Mouse (Mus musculus) limb, embryonic 11.5 days (tissue): ENCODE results near the gene Cdkl3. TPM values are rescaled to one million over a fixed set of nuclear protein-coding genes. Genes with fewer than 3 reads are reported as not detected.

Experiments used
- ATAC-seq: fragments of 200-750 bp; cut with Nextera tagmentation; 2 replicates; pipeline ENCODE4 v1.8.0; 2017; ENCODE audit warnings: low read depth; ENCODE audit not compliant: insufficient number of reproducible peaks, low FRiP score, low TSS enrichment
- DNase-seq: peaks from one replicate; pipeline ENCODE4 v3.0.0-alpha.2; 2015; ENCODE audit warnings: low spot score
- H3K27ac ChIP-seq: fragments of 300-500 bp; sonication (generic); replicated peaks from 2 replicates; pipeline ENCODE4 v1.5.1; 2014; ENCODE audit warnings: low read depth, mild to moderate bottlenecking, low read length
- H3K27me3 ChIP-seq: fragments of 300-500 bp; sonication (generic); 2 replicates; pipeline ENCODE4 v1.6.1; 2014; ENCODE audit warnings: mild to moderate bottlenecking, low read length, mixed read lengths; ENCODE audit not compliant: control insufficient read depth, insufficient read depth
- H3K36me3 ChIP-seq: fragments of 300-500 bp; sonication (generic); 2 replicates; pipeline ENCODE4 v1.6.1; 2014; ENCODE audit warnings: mild to moderate bottlenecking, low read length, moderate library complexity, mixed read lengths; ENCODE audit not compliant: control insufficient read depth, insufficient read depth
- H3K4me1 ChIP-seq: fragments of 300-500 bp; sonication (generic); 2 replicates; pipeline ENCODE4 v1.6.1; 2014; ENCODE audit warnings: low read length, mixed read lengths; ENCODE audit not compliant: control insufficient read depth, insufficient read depth
- H3K4me2 ChIP-seq: fragments of 300-500 bp; sonication (generic); 2 replicates; pipeline ENCODE4 v1.6.1; 2014; ENCODE audit warnings: low read depth, mild to moderate bottlenecking, moderate library complexity; ENCODE audit not compliant: severe bottlenecking
- H3K4me3 ChIP-seq: fragments of 300-500 bp; sonication (generic); 2 replicates; pipeline ENCODE4 v1.5.1; 2014; ENCODE audit warnings: low read depth, low read length
- H3K9ac ChIP-seq: fragments of 300-500 bp; sonication (generic); 2 replicates; pipeline ENCODE4 v1.6.1; 2014; ENCODE audit warnings: mild to moderate bottlenecking, low read length
- H3K9me3 ChIP-seq: fragments of 300-500 bp; sonication (generic); 2 replicates; pipeline ENCODE4 v1.6.1; 2016; ENCODE audit warnings: low read length; ENCODE audit not compliant: control insufficient read depth
- WGBS: fragments of 180-500 bp; shearing (Covaris S2); extraction: QIAGEN DNeasy Blood & Tissue Kit; methylation state at CpG from one replicate; pipeline ENCODE4 v1.1.7; 2014; 5-methylcytosine and 5-hydroxymethylcytosine counted together
- polyA plus RNA-seq: library from polyadenylated mRNA; unstranded; fragments of >200 nt; fragmentation: Nextera tagmentation; extraction: Ambion mirVana; gene quantifications from 2 replicates; pipeline ENCODE4 v1.2.1, GENCODE M21; 2014

The Cdkl3 gene
- polyA plus RNA-seq, 1 experiment from 2014 or later, result 9.6 TPM

DNA sequence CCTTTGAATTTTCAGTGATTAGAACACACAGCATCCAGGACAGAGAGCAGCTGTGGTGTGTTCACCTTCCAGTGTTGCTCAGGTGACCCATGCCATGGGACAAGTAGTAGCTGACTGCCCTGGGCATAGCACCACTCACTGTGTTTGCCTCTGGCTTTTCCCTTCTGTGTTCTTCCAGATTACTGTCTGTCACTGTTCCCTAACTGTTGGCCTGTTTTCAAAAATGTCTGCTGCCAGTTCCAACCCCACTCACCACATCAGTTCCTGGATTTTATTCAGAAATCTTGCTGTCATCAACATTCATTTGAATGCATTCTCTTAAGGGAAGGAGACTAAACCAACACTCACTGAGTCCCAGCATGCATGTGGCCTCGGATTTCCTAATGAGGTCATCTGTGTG lies 29.9 kb downstream of the Cdkl3 start:
- WGBS, result 94% methylated on average over 1 of the region's 1 CpGs
- H3K4me1 ChIP-seq, result no peaks in the 10 kb centered on the region
- no peak for DNase-seq

DNA sequence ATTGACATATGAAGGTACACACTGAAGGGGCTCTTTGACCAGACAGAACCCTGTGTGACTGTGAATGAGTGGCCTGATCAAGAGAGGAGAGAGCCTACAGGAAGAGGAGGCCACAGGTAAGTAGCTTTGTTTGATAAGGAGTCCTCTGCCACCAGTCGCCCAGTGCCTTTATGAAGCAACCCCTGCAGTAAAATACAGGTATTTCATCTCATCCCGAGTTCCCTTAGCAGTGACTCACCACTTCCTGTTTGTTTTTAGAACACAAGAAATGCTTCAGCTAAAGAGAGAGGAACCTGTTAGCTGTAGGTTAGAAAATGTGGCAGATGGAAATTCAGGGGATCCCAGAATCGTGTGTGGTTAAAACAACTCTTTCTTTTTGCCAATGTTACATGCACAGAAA lies 31.9 kb downstream of the Cdkl3 start:
- Histone ChIP-seq H3K9me3 (no peaks in the 10 kb centered on the region), H3K36me3 (no peaks in the 10 kb centered on the region), H3K9ac (no peak overlapping the region), H3K4me3 (no peak overlapping the region), H3K4me1 (no peaks in the 10 kb centered on the region), H3K27ac (no peak overlapping the region), H3K4me2 (no peak overlapping the region), H3K27me3 (no peaks in the 10 kb centered on the region)
- ATAC-seq (no peak), DNase-seq (no peak)
- 79% methylated on average over 3 of the region's 3 CpGs for WGBS

More for the DNA sequence above, 29.9 kb downstream of the Cdkl3 start:
- Histone ChIP-seq H3K9me3 (no peaks in the 10 kb centered on the region), H3K27ac (no peak overlapping the region), H3K27me3 (no peaks in the 10 kb centered on the region), H3K9ac (no peak overlapping the region), H3K4me3 (no peak overlapping the region), H3K4me2 (no peak overlapping the region), H3K36me3 (no peaks in the 10 kb centered on the region)
- ATAC-seq, result no peak

DNA sequence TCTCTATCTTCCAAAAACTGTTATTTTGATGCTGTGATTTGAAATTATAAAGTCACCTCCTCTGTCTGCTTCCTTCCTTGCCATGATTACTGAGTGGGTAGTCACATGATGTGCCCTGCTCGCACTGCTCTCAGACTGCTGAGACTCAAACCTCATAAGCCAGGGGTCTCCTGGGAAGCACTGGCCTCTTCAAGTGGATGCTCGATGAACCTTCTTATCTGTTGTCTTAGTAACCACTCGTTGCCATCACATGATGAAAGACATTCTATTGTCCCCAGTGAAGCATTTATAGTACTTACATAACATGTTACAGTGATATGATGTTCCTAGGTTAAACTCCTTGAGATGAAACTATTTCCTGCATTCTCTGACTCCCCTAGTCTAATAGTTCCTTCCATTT lies 33.6 kb downstream of the Cdkl3 start:
- H3K36me3 ChIP-seq, result no peaks in the 10 kb centered on the region
- ATAC-seq, result no peak
- DNase-seq, result no peak
- H3K27ac ChIP-seq, result no peak overlapping the region
- no peak overlapping the region for H3K4me3 ChIP-seq
- H3K9ac ChIP-seq, result no peak overlapping the region
- H3K9me3 ChIP-seq, result no peaks in the 10 kb centered on the region
- H3K4me1 ChIP-seq, result no peaks in the 10 kb centered on the region
- no peak overlapping the region for H3K4me2 ChIP-seq
- no peaks in the 10 kb centered on the region for H3K27me3 ChIP-seq
- 67% methylated on average over 3 of the region's 3 CpGs for WGBS

DNA sequence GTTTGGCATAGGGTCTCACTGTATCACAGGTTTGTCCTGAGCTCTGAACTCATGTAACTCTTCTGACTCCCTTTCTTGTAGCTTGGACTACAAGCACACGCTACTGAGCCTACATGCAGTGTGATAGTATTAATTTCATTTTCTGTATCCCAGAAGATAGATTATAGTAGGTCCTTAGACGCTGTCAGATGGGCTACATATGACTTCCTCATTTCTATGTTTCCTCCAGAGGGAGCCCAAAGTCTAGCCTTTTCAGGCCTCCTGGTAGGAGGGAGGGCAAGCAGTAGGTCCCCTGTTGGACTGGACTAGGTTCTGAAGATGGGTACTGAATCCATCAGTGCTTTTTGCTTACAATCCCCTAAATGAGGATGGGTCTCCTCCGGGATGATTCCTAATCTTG lies 39.2 kb downstream of the Cdkl3 start:
- Histone ChIP-seq H3K9ac (no peak overlapping the region), H3K27ac (no peak overlapping the region), H3K4me3 (no peak overlapping the region), H3K27me3 (no peaks in the 10 kb centered on the region), H3K9me3 (no peaks in the 10 kb centered on the region), H3K4me1 (0 out of 2 replicates have a peak, but pooled peaks cover 3% of the 10 kb centered on the region), H3K36me3 (no peaks in the 10 kb centered on the region), H3K4me2 (no peak overlapping the region)
- WGBS, result 87% methylated on average over 3 of the region's 3 CpGs
- ATAC-seq (no peak), DNase-seq (no peak)

DNA sequence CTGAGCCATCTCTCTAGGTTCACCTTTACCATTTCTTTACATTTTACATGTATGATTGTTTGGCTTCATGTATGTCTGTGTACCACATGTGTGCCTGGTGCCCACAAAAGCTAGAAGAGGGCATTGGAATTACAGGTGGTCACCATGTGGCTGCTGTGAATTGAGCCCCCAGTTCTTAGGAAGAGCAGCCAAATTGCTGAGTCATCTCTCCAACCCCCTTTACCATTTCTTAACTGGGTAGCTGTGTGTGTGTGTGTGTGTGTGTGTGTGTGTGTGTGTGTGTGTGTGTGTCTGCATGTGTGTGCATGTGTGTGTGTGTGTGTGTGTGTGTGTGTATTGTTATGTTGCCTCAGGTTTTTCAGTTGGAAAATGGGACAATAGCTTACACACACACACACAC lies 40.1 kb downstream of the Cdkl3 start:
- DNase-seq (no peak), ATAC-seq (no peak)
- Histone ChIP-seq H3K27me3 (no peaks in the 10 kb centered on the region), H3K36me3 (no peaks in the 10 kb centered on the region), H3K4me1 (0 out of 2 replicates have a peak, but pooled peaks cover 3% of the 10 kb centered on the region), H3K9ac (no peak overlapping the region), H3K27ac (no peak overlapping the region), H3K4me2 (no peak overlapping the region), H3K4me3 (no peak overlapping the region), H3K9me3 (no peaks in the 10 kb centered on the region)

DNA sequence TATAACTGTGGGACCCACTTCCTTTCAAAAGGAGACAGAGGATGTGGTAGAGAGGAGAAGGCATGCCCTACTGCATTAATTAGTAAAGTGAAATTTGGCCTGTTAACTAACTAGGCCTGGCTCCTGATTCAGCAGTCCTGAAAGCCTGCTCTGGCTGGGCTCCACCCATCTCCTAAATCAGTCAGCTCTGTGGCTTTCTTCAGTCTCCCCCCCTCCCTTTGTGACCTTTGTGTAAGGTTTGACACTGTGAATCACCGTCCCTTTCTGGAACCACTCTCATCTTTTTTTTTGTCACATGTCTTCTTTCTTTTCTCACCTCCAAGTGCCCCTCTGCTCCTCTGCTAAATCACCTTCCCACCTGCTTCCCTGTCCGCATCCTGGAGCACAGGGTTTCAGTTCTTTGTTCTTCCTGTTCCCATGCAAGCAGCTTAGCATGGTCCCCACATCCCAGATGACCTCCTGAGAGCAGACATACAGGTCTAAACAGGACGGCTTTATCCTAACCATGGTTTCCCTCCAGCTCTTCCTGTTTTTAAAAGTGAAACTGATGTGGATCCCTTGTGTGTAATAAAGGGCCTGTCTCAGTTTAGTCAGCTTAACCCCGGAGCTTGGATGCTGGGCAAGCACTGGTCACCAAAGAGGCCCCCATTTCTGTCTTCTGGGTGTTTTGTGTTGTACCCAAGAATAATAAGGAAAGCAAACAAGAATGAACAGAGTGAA lies 42.6 kb downstream of the Cdkl3 start:
- DNase-seq (no peak), ATAC-seq (no peak)
- no peaks in the 10 kb centered on the region for H3K9me3 ChIP-seq
- H3K9ac ChIP-seq, result no peak overlapping the region; the same call in 1 of the 2 replicates
- no peaks in the 10 kb centered on the region for H3K36me3 ChIP-seq
- 0 out of 2 replicates have a peak, but pooled peaks cover 3% of the 10 kb centered on the region for H3K4me1 ChIP-seq
- H3K27me3 ChIP-seq, result no peaks in the 10 kb centered on the region
- 40% methylated on average over 4 of the region's 4 CpGs for WGBS
- no peak overlapping the region for H3K4me3 ChIP-seq
- H3K4me2 ChIP-seq, result no peak overlapping the region
- no peak overlapping the region for H3K27ac ChIP-seq

DNA sequence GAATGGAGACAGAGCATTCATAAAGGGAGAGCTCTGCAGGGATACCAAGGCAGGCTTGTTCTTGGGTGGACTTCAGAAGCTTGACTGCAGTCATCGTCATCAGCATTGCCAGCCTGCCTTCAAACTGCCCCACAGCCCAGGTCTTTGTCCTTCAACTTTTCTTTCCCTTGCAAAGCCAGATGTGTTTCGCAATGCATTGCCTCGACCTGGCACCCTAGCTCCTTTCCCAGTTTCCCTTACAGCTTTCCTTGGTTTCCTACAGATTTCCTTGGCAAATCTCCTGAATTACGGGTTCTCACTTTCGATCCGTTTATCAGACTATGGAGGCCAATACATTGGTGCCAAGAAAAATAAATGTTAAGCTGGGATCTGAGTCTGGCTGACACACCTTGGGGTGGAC lies 49.4 kb downstream of the Cdkl3 start:
- H3K4me2 ChIP-seq, result no peak overlapping the region
- H3K27ac ChIP-seq, result no peak overlapping the region
- WGBS, result 88% methylated on average over 6 of the region's 6 CpGs
- H3K36me3 ChIP-seq, result no peaks in the 10 kb centered on the region
- no peaks in the 10 kb centered on the region for H3K27me3 ChIP-seq
- H3K4me3 ChIP-seq, result no peak overlapping the region
- H3K9ac ChIP-seq, result no peak overlapping the region
- ATAC-seq (no peak), DNase-seq (no peak)
- no peaks in the 10 kb centered on the region for H3K9me3 ChIP-seq
- H3K4me1 ChIP-seq, result no peaks in the 10 kb centered on the region

DNA sequence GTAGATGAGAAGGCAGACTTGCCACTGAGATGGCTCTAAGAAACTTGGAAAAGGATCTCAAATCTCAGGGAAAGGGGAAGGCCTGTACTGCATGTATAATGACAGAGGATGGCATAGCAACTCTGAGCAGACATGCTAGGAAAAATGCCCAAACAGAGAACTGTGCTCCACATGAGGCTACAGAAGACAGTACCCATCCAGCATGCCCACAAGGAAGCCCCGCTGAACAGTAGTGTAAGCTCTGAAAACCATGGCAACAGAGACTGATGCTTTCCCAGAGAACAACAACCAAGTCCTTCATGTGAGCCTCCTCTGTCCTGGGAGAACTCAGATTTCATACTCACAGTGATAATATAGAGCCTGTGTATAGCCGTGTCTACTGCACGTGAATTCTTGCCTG lies 50.7 kb downstream of the Cdkl3 start:
- Histone ChIP-seq H3K9ac (no peak overlapping the region), H3K27ac (no peak overlapping the region), H3K27me3 (no peaks in the 10 kb centered on the region), H3K4me1 (no peaks in the 10 kb centered on the region), H3K4me3 (no peak overlapping the region), H3K4me2 (no peak overlapping the region), H3K9me3 (no peaks in the 10 kb centered on the region), H3K36me3 (no peaks in the 10 kb centered on the region)
- DNase-seq (no peak), ATAC-seq (no peak)
- 86% methylated on average over 3 of the region's 3 CpGs for WGBS

DNA sequence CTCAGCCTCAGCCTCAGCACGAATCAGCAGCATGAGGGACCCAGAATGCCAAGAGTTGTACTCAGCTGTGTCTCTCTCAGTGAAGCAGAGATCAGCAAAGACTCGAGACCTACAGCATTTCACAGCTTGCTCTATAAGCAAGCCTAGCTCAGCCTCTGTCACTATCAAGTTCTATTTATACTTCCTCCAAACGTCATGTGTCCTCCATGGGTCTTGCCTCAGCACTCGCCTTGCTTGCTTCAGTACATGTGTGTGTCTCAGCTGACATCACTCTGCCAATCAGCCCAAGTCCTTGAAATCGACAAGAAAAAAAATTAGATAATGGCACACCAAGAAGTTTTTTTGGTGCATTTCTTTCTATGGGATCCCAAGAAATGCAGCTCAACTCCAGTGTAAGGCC lies 52.2 kb downstream of the Cdkl3 start:
- no peak overlapping the region for H3K4me2 ChIP-seq
- H3K9ac ChIP-seq, result no peak overlapping the region
- no peak overlapping the region for H3K27ac ChIP-seq
- no peaks in the 10 kb centered on the region for H3K9me3 ChIP-seq
- H3K27me3 ChIP-seq, result no peaks in the 10 kb centered on the region
- DNase-seq, result no peak
- no peak overlapping the region for H3K4me3 ChIP-seq
- WGBS, result 80% methylated on average over 5 of the region's 5 CpGs
- H3K4me1 ChIP-seq, result no peaks in the 10 kb centered on the region
- no peaks in the 10 kb centered on the region for H3K36me3 ChIP-seq
- no peak for ATAC-seq
